Mouse (Mus musculus): Measurements from ENCODE around the gene Srrm2. TPM values are rescaled to one million over a fixed set of nuclear protein-coding genes. Genes with fewer than 3 reads are reported as not detected.

The Srrm2 gene
- polyA plus RNA-seq, 1 experiment from 2014 or later, result 132 TPM

DNA sequence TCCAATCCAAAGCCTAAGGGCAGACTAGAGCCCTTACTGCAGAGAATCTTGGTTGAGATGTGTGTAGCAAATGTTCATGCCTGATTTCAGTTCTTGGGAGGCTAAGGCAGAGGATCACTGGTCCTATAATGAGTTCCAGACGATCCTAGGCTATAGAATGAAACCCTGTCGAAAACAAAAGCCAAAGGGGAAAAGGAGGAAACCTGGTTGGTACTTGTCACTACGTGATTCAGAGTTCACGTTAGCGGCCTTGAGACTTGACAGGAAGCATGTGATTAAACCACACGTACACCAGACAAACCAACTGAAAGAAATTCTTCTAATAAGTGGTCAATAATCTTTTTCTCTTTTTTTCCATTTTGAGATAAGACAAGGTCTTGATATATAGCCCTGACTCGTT lies 7.0 kb downstream of the Srrm2 start:
- Histone ChIP-seq H3K27ac (ENCODE audit: low read depth) (no peak overlapping the region), H3K9me3 (ENCODE audit: low read length) (no peaks in the 10 kb centered on the region), H3K4me3 (ENCODE audit: low read depth, low read length) (no peak overlapping the region), H3K36me3 (replicated peaks; ENCODE audit: insufficient read depth, low read length) (no peaks in the 10 kb centered on the region), H3K4me2 (ENCODE audit: low read depth, low read length) (no peak overlapping the region), H3K4me1 (ENCODE audit: insufficient read depth) (peaks cover 2% of the 10 kb centered on the region; the same call in 1 of the 2 replicates), H3K9ac (replicated peaks) (no peak overlapping the region), H3K27me3 (ENCODE audit: insufficient read depth, low read length) (no peaks in the 10 kb centered on the region)
- DNase-seq (no peak), ATAC-seq (no peak)
- 44% methylated on average over 7 of the region's 7 CpGs for WGBS (ENCODE audit: insufficient replicate concordance)
- TF ChIP-seq CTCF (IDR thresholded peaks at IDR 0.05; ENCODE audit: low read depth) (no peak), EP300 (IDR thresholded peaks at IDR 0.05; ENCODE audit: low read depth) (no peak)

DNA sequence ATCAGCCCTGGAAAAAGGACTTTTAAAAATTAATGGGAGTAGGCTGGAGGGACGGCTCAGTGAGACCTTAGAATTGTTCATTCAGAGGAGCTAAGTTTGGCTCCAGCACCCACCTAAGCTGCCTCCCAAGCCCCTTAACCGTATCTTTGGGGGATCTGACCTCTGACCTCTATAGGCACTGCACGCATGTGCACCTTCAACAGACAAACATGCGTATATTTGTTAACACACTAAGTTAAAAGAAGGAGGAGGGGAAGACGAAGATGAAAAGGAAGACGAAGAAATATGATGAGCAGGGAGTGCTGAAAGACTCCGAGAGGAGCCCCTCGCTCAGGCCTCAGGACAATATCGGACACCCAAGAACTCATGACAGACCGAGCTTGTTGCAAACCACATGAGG lies 11.3 kb downstream of the Srrm2 start:
- ATAC-seq, result no peak
- WGBS (ENCODE audit: insufficient replicate concordance), result 87% methylated on average over 10 of the region's 10 CpGs
- no peak for DNase-seq
- peak overlapping the region; percentile 14; the same call in 1 of the 2 replicates for H3K4me2 ChIP-seq (ENCODE audit: low read depth, low read length)
- H3K27ac ChIP-seq (ENCODE audit: low read depth), result no peak overlapping the region
- peaks cover 23% of the 10 kb centered on the region for H3K4me1 ChIP-seq (ENCODE audit: insufficient read depth)
- no peak overlapping the region for H3K9ac ChIP-seq (replicated peaks)
- H3K4me3 ChIP-seq (ENCODE audit: low read depth, low read length), result no peak overlapping the region
- TF ChIP-seq EP300 (IDR thresholded peaks at IDR 0.05; ENCODE audit: low read depth), result no peak
- H3K9me3 ChIP-seq (ENCODE audit: low read length), result no peaks in the 10 kb centered on the region
- H3K27me3 ChIP-seq (ENCODE audit: insufficient read depth, low read length), result no peaks in the 10 kb centered on the region
- H3K36me3 ChIP-seq (replicated peaks; ENCODE audit: insufficient read depth, low read length), result 0 out of 2 replicates have a peak, but pooled peaks cover 3% of the 10 kb centered on the region

DNA sequence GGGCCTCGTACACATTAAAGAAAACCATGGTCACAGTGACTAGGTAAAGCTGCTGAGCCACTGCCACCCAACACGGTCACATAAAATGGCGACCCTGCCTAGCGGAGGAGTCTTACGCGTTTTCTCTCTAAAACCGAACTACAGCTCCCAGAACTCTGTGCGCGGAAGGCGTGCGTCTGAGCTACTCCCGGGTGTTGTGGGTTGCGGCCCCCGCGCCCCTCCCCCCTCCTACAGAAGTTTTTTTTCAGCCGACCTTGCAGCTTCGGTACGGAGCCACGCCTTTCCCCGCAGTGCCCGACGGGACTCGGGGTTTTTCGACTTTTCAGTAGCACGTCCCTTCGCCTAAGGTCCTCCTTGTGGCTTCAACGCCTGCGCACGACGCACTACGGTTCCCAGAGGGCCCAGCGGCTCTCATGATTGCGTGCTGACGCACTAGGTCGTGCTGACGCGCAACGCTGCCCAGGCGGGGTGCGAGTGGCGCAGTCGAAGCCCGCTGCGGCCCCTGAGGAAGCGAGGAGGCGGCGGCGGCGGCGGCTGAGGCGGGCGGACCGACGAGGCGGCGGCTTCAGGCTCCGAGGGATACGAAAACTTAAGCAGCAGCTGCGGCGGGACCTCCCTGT lies 12.5 kb downstream of the Srrm2 start:
- Histone ChIP-seq H3K27me3 (ENCODE audit: insufficient read depth, low read length) (no peaks in the 10 kb centered on the region), H3K4me3 (ENCODE audit: low read depth, low read length) (peak overlapping the region; percentile 98), H3K4me2 (ENCODE audit: low read depth, low read length) (peak overlapping the region; percentile 91), H3K9me3 (ENCODE audit: low read length) (no peaks in the 10 kb centered on the region), H3K27ac (ENCODE audit: low read depth) (peak overlapping the region; percentile 100), H3K9ac (replicated peaks) (peak overlapping the region; percentile 99), H3K36me3 (replicated peaks; ENCODE audit: insufficient read depth, low read length) (peaks cover 8% of the 10 kb centered on the region), H3K4me1 (ENCODE audit: insufficient read depth) (peaks cover 26% of the 10 kb centered on the region)
- no peak; the same call in 1 of the 2 replicates for TF ChIP-seq CTCF (IDR thresholded peaks at IDR 0.05; ENCODE audit: low read depth)
- TF ChIP-seq EP300 (IDR thresholded peaks at IDR 0.05; ENCODE audit: low read depth), result no peak
- 1% methylated on average over 60 of the region's 60 CpGs for WGBS (ENCODE audit: insufficient replicate concordance)
- DNase-seq, result peak; percentile 97
- ATAC-seq, result peak; percentile 96

DNA sequence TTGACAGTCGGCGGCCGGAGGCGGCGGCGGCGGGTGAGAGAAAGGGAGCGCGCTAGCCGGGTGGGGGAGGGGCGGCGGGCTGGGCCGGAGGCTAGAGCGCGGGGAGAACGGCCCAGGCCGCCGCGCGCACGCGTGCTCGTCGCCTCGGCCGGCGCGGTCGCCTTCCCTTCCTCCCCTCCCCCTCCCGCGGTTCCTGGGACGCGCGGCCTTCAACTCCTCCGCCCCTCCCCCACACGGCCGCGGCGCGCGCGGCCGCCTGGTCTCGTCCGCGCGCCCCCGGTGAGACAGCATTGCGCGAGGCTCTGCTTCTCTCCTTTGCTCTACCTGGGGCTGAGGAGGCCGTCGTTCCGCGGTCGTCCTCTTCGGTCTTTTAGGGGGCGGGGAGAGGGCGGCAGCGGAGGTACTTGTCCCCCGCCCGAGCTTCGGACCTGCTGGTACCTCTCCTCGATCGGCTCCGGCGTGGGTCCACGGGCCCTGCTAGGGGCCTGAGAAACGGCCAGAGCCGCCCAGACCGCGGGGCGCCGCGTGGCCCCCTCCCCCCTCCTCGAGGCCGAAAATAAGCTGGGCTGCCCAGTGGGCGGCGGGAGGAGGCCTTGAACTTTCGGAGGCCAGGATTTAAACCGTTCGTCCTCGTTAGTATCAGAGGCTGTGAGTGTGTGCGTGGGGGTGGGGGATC lies 13.2 kb downstream of the Srrm2 start:
- H3K27me3 ChIP-seq (ENCODE audit: insufficient read depth, low read length), result no peaks in the 10 kb centered on the region
- WGBS (ENCODE audit: insufficient replicate concordance), result 1% methylated on average over 53 of the region's 83 CpGs
- peaks cover 26% of the 10 kb centered on the region for H3K4me1 ChIP-seq (ENCODE audit: insufficient read depth)
- H3K36me3 ChIP-seq (replicated peaks; ENCODE audit: insufficient read depth, low read length), result peaks cover 14% of the 10 kb centered on the region
- peak overlapping the region; percentile 98 for H3K4me3 ChIP-seq (ENCODE audit: low read depth, low read length)
- H3K9ac ChIP-seq (replicated peaks), result peak overlapping the region; percentile 99
- H3K9me3 ChIP-seq (ENCODE audit: low read length), result no peaks in the 10 kb centered on the region
- peak overlapping the region; percentile 100 for H3K27ac ChIP-seq (ENCODE audit: low read depth)
- ATAC-seq (peak; percentile 69), DNase-seq (peak; percentile 93)
- H3K4me2 ChIP-seq (ENCODE audit: low read depth, low read length), result peak overlapping the region; percentile 91
- TF ChIP-seq EP300 (IDR thresholded peaks at IDR 0.05; ENCODE audit: low read depth), result no peak

GRCm38 (mm10) chr17:23804426-23805085 lies 14.2 kb downstream of the Srrm2 start:
- H3K27me3 ChIP-seq (ENCODE audit: insufficient read depth, low read length), result no peaks in the 10 kb centered on the region
- no peaks in the 10 kb centered on the region for H3K9me3 ChIP-seq (ENCODE audit: low read length)
- H3K4me2 ChIP-seq (ENCODE audit: low read depth, low read length), result peak overlapping the region; percentile 91
- H3K27ac ChIP-seq (ENCODE audit: low read depth), result peak overlapping the region; percentile 100
- H3K36me3 ChIP-seq (replicated peaks; ENCODE audit: insufficient read depth, low read length), result peaks cover 25% of the 10 kb centered on the region
- H3K4me1 ChIP-seq (ENCODE audit: insufficient read depth), result peaks cover 26% of the 10 kb centered on the region
- DNase-seq, result no peak
- peak overlapping the region; percentile 99 for H3K9ac ChIP-seq (replicated peaks)
- H3K4me3 ChIP-seq (ENCODE audit: low read depth, low read length), result peak overlapping the region; percentile 98
- ATAC-seq, result no peak
- TF ChIP-seq CTCF (IDR thresholded peaks at IDR 0.05; ENCODE audit: low read depth) (no peak), EP300 (IDR thresholded peaks at IDR 0.05; ENCODE audit: low read depth) (no peak)
- 1% methylated on average over 8 of the region's 8 CpGs for WGBS (ENCODE audit: insufficient replicate concordance)

DNA sequence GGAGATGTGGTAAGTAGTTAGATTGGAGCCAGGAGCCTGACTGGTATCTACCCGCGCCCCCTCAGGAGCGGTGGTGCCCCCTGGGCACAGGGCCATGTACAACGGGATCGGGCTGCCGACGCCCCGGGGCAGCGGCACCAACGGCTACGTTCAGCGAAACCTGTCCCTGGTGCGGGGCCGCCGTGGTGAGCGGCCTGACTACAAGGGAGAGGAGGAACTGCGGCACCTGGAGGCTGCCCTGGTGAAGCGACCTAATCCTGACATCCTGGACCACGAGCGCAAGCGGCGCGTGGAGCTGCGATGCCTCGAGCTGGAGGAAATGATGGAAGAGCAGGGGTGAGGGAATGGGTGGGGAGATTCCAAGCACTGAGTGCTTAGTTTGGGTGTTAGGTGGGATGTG lies 16.5 kb downstream of the Srrm2 start:
- Histone ChIP-seq H3K27ac (ENCODE audit: low read depth) (no peak overlapping the region), H3K4me3 (ENCODE audit: low read depth, low read length) (no peak overlapping the region), H3K9ac (replicated peaks) (no peak overlapping the region), H3K36me3 (replicated peaks; ENCODE audit: insufficient read depth, low read length) (peaks cover 48% of the 10 kb centered on the region), H3K9me3 (ENCODE audit: low read length) (no peaks in the 10 kb centered on the region), H3K27me3 (ENCODE audit: insufficient read depth, low read length) (no peaks in the 10 kb centered on the region), H3K4me2 (ENCODE audit: low read depth, low read length) (peak overlapping the region; percentile 6; the same call in 1 of the 2 replicates), H3K4me1 (ENCODE audit: insufficient read depth) (peaks cover 26% of the 10 kb centered on the region)
- DNase-seq, result peak; percentile 28
- TF ChIP-seq EP300 (IDR thresholded peaks at IDR 0.05; ENCODE audit: low read depth) (no peak), CTCF (IDR thresholded peaks at IDR 0.05; ENCODE audit: low read depth) (peak; percentile 24; the same call in 1 of the 2 replicates)
- WGBS (ENCODE audit: insufficient replicate concordance), result 78% methylated on average over 25 of the region's 25 CpGs
- ATAC-seq, result no peak

All from liver, postnatal 0 days (tissue).